Mouse (Mus musculus) mesoderm, embryonic 11.5 days (tissue): ENCODE data around the gene Coq8b.

Experiments used
- DNase-seq: peaks from one replicate; pipeline ENCODE4 v3.0.0-alpha.2; 2012; ENCODE audit warnings: low read depth, low spot score

Coq8b gene

DNA sequence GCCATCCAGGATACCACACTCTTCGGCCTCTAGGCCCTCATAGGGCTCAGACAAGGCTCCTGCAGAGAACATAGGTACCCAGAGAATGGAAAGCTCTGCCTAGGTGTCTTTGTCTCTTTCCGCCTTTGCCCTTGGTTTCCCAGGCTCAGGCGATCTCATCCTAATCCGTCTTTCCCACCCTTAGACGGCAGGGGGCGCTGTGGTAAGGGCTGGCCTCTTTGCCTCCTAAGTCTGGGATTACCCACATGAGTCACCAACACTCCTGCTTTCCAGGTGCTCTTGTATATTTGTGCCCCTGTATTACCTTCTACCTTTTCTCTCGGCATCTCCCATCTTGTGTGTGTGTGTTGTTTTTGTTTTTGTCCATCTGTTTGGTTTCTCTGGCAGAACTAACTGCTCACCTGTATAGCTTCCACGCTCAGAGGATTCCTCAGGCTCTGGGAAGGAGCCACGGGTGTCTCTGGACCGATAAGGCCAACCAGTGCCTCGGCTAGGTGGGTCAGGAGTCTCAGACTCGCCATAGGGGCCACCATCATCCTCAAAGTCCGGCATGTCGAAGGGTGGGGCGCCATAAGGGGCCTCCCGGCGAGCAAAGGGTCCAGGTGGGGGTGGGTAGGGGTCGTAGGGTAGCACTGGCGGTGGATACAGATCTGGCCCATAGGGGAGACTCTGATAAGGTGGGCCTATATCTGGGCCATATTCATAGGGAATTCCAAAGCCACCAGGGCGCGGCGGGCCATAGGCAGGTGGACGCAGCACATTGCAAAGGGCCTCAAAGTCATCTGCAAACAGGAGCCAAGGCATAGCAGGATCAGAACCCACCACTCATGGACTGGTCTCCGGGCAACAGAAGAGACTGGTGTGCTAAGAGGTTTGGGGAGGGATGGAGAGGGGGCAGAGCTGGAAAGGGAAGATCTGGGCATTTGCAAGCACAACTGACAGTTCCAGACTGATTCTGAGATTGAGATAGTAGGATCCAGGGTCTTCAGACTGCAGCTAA, 73.6 kb downstream of the Coq8b start:
- no peak for DNase-seq

DNA sequence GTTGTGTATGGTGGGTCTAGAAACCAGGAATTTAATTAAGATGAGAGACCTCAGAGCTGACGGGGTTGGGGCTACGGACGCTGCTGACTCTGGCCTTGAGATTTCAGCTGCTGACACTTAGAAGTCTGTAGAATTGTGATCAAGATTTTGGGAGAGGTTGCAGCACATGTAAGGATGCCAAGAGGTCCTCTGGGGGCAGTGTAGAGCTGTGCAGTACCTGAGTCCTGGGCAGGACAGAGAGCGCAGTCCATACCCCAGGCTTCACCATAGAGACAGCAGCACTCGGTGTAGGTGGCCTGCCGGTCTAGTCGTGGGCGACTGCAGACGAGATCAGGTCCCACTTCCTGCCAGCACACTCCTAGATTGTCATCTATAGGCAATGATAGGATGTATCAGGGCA, 74.7 kb downstream of the Coq8b start:
- DNase-seq, result no peak
